Mouse (Mus musculus) left cerebral cortex, postnatal 14 days (tissue): ENCODE results near the gene Rpl36al. TPM values are rescaled to one million over a fixed set of nuclear protein-coding genes. Genes with fewer than 3 reads are reported as not detected.
"Not testable (repeated sequence)": the region's sequence is repeated elsewhere in the genome, so short reads cannot be mapped to it uniquely, and the experiment has no call there.

Experiments used
- DNase-seq, 2 experiments: peaks; one replicate each; pipeline ENCODE4 v3.0.0; 2021 to 2022; ENCODE audit warnings: low spot score in 2 of 2, mixed read lengths in 1 of 2
- intact Hi-C: fragments of 180-260 bp; cut with DNase I; formaldehyde crosslinking; loops from one replicate; pipeline ENCODE4 v1.15.1; 2025
- total RNA-seq, 2 experiments: library from RNA; stranded (reverse); gene quantifications; 2 replicates each; pipeline ENCODE4 v1.2.3; 2021

Rpl36al gene
- total RNA-seq, 2 experiments from 2014 or later, result 172 to 191 TPM

DNA sequence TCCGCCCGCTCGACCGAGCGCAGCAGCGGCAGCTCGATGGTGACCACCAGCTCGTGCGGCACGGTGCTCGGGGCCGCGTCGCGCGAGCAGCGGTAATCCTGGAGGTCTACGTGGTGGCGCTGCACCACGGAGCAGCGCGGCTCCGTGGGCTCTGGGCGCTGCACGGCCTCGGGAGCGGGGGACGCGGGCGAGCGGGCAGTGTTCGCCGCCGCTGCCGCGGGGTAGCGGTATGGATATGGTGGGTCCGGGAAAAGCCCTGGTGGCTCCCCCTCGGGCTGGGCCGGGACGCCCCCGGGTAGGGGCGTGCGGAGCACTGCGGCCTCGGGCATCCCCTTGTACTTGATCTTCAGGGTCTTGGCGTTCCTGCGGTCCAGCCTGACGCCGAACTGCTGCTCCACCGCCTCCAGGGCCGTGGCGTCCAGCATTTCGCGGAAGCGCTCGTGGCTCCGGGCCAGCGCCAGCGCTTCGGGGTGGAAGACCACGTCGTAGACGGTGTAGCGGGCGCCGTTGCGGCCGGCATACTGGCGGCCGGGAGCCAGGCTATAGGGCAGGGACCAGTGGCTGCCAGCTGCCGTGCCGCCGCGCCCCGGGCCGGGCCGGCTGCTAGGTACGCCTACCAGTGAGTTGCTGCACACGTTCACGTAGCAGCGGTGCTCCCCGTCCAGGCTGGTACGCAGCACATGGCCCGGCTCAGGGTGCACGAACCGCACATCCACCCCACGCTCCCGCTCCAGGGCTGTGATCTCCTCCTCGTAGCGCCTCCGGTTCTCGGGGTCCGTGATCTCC, 13.7 kb upstream of the Rpl36al start:
- intact Hi-C loops, result loop anchor here (2.0 kb wide), 1 partner anchor 99 kb away; the partner anchor contains the start of gene Klhdc2
- peak; percentile 22 to 34 for DNase-seq

DNA sequence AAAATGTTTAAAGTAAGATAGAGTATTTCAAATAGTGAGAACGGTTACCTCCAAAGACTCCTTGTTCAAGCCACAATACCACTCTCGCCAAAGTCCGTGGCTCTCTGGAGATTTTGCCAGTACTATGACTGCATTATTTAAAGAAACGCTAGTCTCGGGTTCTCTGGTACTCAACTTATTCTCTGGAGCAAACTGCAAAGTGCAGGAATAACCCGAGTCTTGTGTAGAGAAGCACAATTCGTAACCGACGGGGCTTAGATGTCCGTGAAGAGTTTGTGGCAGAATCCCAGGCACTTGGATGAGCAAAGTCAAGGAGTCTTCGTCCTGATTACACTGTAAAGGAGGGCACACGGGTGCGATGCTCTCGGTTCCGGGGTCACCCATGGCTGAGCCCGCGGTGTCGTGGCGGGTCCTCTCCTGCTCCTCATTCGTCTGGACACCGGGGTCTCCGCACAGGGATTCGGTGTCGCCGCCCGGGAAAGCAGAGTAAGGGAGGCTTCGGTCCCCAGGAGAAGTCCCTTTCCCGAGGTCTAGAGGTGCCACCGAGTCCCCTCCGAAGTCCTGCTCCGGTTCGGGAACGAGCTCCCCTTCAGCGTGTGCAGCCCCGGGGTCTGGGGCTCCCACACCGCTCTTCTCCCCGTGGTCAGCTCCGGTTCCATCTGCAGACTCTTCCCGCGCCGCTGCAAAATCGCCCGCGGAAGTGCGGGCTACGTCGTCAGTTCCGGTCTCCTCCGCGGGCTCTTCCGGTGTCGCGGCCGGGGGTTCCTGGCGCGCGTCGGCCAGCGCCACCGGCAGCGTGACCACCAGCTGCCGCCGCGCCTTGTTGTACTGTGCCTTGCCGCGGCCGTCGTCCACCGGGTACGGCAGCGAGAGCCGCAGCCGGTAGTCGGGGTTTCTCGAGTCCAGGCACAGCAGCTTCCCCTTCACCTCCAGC, 12.8 kb upstream of the Rpl36al start, which contains the start of gene Gm49383:
Gene Gm49383, minus strand, starts transcription at position 661 of the 934 bp plus-strand sequence.
- intact Hi-C loops, result no loop called here
- DNase-seq, result peak; percentile 53 to 72

DNA sequence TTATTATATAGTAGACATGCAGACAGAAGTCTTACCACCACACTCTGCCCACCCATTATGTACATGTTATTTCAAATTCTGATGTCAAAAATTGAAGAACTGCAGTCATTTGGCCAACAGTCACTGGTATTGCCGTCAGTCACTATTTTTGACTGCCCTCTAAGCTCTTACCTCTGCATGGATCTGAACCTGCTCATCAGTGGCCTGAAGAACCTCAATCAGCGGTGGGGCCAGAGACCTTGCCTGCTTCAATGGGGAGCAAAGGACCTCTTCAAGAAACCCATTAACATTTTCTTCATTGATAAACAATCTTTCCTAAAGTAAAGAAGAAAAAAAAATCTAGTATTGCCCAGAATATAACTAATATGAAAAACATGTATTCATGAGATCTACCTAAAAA, 8.8 kb upstream of the Rpl36al start:
- intact Hi-C loops, result no loop called here
- no peak for DNase-seq

DNA sequence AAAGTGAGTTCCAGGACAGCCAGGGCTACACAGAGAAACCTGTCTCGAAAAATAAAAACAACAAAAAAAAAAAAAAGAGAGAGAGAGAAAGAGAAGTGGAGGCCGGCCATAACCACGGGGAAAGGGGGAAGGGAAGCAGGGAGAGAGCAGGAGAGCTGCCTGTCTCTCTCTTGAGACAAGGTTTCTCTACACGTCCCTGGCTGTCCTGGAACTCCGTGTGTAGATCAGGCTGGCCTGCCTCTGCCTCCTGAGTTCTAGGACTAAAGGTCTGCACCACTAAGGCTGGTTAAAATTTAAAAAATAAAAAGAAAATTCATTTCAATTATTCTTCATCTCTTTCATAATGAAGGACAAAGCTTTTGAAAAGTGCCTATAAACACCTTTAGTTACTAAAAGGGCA, 7.5 kb upstream of the Rpl36al start:
- intact Hi-C loops, result no loop called here
- DNase-seq, result no peak

DNA sequence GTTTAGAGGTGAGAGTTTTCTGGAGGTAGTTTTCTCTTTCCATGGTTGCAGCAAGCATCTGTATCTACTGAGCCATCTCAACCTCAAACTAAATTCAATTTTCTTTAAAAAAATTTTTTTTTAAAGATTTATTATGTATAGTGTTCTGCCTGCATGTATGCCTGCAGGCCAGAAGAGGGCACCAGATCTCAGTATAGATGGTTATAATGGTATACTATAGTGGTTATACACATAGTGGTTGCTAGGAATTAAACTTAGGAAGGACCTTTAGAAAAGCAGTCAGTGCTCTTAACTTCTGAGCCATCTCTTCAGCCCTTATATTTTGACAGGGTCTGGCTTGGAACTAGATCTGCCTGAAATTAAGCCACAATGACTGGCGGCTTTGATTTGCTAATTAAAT, 6.6 kb upstream of the Rpl36al start:
- intact Hi-C loops, result no loop called here
- DNase-seq, result no peak

DNA sequence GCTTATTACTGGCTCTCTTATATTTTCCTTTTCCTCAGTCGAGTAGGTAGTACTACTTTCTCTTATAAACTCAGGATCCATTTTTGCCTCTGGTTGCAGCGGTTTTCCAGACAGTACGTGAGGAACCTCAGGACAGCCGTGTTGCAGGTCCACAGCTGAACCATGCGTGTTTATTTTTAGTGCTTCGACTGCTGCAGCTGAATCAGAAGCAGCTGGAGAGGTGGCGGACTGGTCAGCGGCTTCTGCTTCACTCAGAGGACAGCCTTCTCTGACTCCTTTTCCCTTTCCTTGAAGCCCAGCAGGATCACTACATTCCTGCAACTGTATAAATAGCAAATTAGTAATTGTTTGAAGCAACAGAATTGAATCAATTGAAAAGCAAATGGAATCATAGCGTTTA, 6.2 kb upstream of the Rpl36al start:
- intact Hi-C loops, result no loop called here

DNA sequence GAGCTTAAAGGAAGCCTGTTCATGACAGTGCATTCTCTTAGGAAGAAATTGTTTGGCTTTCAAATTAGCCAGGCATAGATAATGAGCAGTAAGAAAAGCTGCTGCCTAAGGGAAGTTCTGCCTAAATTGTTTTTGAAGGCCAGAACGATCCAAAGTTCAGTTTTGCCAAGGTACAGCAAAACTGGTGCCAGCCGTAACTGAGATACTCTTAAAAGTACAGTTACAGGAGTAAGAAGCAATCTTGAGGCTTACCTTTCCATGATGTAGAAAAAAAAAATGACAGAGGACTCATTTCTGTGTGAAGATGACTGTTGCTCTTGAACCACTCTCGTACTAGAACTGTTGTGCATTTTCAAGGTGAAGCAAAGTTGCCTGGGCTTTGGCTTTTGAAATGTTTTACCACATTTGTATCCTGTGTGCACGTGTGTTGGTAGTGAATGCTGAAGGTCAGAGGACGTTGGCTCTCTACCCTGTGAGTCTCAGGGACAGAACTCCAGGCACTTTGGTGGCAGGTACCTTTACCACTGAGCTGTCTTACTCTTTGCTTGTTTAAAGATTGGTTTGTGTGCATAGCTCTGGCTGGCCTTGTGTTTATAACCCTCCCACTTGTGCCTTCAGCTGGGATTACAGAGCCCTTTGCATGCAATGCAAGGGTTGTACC, 3.1 kb upstream of the Rpl36al start:
- no peak for DNase-seq
- intact Hi-C loops, result no loop called here

More for the DNA sequence above, 6.2 kb upstream of the Rpl36al start:
- DNase-seq, result no peak

DNA sequence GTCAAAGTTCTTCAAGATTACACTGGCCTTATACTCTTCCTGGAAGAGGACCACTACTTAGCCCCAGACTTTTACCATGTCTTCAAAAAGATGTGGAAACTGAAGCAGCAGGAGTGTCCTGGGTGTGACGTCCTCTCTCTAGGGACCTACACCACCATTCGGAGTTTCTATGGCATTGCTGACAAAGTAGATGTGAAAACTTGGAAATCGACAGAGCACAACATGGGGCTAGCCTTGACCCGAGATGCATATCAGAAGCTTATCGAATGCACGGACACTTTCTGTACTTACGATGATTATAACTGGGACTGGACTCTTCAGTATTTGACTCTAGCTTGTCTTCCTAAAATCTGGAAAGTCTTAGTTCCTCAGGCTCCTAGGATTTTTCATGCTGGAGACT, 1.5 kb upstream of the Rpl36al start:
- no peak for DNase-seq
- intact Hi-C loops, result no loop called here

DNA sequence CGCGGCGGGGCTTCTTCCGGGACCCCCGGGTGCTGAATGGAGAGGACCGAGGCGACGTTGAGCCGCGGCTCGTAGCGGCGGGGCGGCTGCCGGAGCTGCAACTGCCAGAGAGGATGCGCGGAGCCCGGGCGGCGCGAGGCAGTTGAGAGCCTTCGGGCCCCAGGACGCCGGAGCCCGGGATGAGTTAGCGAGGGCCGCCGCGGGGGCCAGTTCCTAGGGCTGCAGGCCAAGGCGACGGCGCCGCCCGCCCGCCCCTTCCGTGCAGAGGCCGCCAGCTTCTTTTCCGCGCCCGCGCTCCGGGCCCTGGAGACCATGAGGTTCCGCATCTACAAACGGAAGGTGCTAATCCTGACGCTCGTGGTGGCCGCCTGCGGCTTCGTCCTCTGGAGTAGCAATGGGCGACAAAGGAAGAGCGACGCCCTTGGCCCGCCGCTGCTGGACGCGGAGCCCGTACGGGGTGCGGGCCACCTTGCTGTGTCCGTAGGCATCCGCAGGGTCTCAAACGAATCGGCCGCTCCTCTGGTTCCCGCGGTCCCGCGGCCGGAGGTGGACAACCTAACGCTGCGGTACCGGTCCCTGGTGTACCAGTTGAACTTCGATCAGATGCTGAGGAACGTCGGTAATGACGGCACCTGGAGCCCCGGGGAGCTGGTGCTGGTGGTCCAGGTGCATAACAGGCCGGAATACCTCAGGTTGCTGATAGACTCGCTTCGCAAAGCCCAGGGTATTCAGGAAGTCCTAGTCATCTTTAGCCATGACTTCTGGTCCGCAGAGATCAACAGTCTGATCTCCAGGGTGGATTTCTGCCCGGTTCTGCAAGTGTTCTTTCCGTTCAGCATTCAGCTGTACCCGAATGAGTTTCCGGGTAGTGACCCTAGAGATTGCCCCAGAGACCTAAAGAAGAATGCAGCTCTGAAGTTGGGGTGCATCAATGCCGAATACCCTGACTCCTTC, 736 bp upstream of the Rpl36al start:
- intact Hi-C loops, result no loop called here

DNA sequence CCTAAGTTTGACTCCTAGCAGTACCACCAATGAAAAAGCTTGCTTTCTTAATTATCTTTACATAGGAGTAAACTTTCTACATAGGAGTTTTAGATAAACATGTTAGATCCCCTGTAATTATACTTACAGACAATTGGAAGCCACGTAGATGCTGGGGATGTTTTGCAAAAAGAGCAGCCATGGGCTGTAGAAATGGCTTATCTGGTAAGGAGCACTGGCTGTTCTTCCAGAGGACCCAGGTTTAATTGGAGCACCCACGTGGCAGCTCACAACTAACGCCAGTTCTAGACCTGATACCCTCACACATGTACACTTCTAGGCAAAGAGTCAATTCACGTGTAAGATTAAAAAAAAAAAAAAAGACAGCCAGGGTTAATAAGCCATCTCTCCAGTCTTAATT, 2.1 kb downstream of the Rpl36al start:
- no peak for DNase-seq
- intact Hi-C loops, result no loop called here

More for the DNA sequence above, 736 bp upstream of the Rpl36al start:
- DNase-seq, result peak; percentile 52 to 63

DNA sequence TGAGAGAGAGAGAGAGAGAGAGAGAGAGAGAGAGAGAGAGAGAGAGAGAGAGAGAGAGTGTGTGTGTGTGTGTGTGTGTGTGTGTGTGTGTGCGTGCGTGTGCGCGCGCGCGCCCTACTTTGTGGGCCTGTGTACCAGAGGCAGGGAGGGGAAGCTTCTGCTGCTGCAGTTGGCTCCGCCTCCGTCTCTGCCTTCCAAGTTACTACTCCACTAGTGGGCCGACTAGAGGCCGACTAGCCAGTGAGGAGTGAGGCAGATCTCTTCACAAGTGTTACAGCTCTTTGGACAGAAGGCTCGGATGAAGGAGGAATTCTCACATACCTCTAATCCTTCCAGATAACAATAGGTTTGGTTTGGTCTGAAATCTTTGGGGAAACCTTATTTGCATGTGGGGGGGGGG, 4.5 kb downstream of the Rpl36al start:
- DNase-seq, result no peak
- intact Hi-C loops, result no loop called here

DNA sequence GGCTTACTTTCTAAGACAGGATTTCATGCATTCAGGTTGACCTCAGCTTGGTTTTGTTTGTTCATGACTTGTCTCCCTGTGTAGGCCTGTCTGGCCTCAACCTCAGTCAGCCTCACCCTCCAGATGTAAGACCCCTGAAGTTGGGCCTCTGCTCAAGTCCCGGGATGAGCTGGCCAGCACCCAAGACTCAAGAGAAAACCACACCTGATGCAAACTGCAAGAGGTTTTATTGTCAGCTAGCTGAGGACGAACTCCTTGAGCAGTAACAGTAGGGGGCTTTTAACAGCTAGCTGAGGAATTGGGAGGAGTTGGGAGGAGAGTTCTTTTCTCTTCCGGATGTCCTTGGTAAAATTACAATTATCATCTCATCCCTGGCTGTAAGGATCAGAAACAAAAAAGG, 6.4 kb downstream of the Rpl36al start:
- DNase-seq, result no peak
- intact Hi-C loops, result no loop called here

DNA sequence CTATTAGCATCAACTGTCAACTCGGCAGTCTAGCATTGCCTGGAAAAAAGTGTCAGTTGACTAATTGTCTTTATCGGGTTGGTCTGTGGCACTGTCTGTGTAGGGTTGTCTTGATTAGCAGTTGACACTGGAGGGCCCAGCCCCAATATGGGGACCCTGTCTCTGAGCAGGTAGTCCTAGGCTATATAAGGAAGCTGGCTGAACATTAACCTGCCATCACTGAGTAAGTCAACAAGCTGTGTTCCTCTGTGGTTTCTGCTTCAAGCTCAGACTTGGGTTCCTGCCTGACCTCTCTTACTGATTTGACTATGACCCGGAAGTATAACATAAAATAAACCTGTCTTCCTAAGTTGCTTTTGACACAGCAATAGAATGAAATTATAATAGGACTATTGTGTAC, 7.9 kb downstream of the Rpl36al start:
- intact Hi-C loops, result no loop called here
- DNase-seq, result no peak

DNA sequence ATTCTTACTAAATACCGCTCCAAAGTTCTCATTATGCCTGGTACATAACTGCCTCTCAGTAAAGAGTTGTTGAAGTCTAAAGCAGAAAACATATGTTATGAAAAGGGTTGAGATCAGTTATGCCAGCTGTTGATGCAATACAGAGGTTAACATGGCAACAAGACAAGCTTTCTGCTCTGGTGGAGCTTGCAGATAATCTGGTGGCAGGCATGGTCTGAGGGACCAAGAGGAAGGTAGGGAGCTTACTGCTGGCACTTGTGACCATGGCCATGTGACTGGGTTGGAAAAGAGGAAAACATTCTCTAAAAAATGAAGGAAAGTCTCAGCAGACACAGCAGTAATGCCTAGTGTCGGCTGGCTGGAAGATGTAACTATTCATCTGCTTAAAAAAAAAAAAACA, 12.6 kb downstream of the Rpl36al start:
- intact Hi-C loops, result no loop called here
- no peak for DNase-seq

DNA sequence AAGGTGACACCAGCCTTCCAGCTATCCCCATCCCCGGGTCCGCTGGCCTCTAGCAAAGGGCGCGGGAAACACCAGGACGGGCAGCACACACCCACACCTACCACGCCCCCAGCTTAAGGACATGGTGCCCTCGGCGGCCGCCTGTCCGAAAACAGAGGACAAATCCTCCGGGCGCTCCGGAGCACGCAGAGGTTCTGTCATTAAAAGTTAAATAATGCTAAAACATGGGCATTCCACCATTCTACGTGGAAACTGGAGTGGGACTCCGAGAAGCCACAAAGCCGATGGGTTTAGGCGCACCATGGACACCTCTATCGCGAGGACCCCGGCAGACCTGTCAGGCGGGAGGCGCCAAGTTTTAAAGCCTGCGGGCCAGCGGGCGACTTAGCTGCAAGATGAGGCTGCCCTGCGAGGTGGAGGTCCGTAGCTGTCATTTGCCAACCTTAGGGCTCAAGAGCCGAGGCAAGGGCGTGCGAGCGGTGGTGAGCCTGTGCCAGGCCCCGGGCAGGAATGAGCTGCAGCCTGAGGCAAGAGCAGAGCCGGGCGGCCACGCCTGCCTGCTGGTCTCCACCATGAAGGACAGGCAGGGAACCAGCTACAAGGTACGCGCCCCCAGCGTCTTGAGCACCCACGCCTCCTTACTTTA, 15.3 kb downstream of the Rpl36al start, which contains the start of gene Lrr1:
Gene Lrr1, plus strand, starts transcription at position 354 of the 646 bp plus-strand sequence.
- intact Hi-C loops, result no loop called here

DNA sequence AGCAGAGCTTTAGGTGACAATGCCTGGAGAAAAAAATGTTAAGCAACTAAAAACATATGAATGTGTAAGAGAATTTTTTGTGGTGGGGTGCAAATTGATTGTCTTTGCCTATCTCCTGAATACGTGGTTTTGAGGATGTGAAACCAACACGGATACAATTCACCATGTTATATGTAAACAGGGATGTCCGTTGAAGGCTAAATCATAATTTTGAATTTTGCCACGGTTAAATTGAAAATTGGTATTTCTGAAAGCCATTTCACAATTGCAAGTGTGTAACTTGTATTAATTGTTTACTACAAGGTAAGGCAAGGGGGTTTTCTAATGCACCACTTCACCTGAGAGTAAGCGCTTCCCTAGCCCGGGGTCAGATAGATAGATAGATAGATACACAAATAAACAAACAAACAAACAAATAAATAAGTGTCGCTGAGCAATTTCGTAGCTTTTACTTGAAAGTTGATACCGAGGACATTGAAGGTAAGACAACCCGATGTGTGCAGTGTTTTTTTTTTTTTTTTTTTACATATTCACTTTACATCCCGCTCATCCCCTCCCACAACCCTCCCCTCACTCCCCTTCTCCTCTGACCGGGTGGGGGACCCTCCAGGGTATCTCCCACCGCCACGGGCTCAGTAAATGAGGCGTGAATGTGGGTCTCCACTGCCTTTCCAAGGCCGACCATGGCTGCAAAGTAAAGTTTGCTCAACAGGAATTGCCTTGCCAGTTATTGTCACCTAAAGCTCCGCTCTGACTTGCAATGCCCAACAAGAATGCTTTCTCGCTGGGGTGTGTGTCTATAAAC, 16.0 kb downstream of the Rpl36al start:
- no peak for DNase-seq
- intact Hi-C loops, result no loop called here

More for the DNA sequence above, 15.3 kb downstream of the Rpl36al start, which contains the start of gene Lrr1:
- DNase-seq, result peak; percentile 80 to 83

DNA sequence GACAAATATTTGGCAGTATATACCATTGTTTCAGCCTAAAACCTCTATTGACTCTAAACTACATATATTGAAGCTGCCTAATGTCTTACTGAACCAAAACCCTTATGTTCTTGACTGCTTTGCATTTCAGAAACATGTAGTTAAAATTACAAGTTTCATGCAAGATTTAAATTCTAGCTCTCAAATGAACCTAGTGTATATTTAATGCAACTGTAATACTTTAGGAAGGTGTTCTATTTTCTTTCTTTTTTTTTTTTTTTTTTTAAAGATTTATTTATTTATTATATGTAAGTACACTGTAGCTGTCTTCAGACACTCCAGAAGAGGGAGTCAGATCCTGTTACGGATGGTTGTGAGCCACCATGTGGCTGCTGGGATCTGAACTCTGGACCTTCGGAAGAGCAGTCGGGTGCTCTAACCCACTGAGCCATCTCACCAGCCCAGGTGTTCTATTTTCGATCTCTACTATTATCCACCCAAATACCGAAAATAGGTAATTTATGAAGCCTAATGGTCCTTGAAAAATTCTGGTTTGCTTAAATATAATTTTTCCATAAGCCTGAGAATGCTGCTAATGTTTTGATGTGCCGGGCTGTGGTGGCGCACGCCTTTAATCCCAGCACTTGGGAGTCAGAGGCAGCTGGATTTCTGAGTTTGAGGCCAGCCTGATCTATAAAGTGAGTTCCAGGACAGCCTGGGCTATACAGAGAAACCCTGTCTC, 16.9 kb downstream of the Rpl36al start:
- DNase-seq, intact Hi-C loops: not testable (repeated sequence)
